Mouse (Mus musculus) left cerebral cortex, postnatal 10 days (tissue): ENCODE data around the gene Pxt1. TPM values are rescaled to one million over a fixed set of nuclear protein-coding genes. Genes with fewer than 3 reads are reported as not detected.

ENCODE experiments used
- DNase-seq, 2 experiments: peaks; one replicate each; pipeline ENCODE4 v3.0.0; 2021 to 2022; ENCODE audit warnings: low spot score in 2 of 2, mixed read lengths in 1 of 2; ENCODE audit errors: extremely low spot score in 1 of 2
- intact Hi-C: fragments of 180-260 bp; cut with DNase I; formaldehyde crosslinking; loops from one replicate; pipeline ENCODE4 v1.15.1; 2025
- total RNA-seq, 2 experiments: library from RNA; stranded (reverse); gene quantifications; 2 replicates each; pipeline ENCODE4 v1.2.3; 2021

The Pxt1 gene
- total RNA-seq, 2 experiments from 2014 or later: not detected

GRCm38 (mm10) chr17:28896095-28896780, 47.4 kb downstream of the Pxt1 start:
- intact Hi-C loops: no loop called here

DNA sequence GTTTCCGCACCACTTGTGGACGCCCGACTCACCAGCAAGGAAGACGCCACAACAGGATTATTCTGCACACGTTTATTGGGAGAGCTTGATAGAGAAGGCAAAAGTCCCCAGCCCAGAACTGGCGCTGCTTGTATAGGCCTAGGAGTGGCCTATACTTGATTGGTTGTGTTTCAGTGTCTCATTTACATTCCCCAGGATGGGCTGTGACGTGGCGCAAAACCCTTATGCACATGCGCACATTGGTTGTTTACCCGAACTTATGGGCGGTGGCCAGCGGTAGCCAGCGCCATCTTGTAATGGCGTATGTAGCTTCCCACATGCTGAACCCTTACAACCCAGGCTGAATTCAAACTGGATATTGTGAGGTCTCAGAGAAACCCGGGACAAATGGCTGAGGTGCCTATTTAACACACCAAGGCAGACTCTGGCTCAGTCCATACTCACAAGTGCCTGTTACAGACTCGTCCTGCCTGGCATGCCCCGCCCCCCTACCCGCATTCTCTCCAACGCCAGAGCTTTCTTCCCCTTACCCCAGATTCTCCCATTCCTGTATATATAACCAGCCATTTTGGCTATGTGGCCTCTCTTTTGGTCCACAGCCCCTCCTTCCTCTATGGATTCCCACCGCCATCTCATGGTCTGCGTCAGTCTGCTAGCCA, 48.3 kb downstream of the Pxt1 start:
- intact Hi-C loops: no loop called here
- DNase-seq: no peak

More at GRCm38 (mm10) chr17:28896095-28896780, 47.4 kb downstream of the Pxt1 start:
- no peak for DNase-seq

DNA sequence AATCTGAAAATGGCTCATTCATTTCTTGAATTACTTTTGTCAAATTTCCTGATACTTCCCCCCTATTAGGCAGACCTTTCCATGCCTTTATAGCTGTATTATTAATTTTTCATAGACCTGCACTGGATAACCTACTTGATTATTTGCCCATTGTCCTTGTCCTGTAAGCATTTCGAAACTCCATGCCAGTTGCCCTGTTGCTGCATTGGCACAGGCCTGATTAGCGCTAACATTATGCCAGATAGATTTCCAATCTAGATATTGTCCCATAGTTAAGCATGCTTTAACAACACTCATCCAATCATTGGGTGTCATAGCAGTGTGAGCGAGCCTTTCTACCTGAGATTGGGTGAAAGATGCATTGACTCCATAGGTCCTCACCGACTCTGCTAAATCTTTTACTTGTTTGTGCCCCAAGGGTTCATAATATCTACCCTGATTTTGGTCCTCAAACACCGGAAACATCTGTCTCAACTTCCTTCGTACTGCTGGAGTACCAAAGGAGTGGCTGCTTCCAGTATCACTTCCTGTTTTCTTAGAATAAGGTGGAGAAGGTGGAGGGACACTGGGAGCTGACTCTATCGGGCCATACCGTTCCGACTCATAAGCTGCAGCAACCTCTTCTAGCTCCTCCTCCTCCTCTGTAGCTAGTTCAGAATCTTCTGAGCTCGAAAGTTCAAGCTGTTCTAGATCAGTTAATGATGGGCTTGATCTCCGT, 49.4 kb downstream of the Pxt1 start:
- intact Hi-C loops: no loop called here
- DNase-seq: no peak

DNA sequence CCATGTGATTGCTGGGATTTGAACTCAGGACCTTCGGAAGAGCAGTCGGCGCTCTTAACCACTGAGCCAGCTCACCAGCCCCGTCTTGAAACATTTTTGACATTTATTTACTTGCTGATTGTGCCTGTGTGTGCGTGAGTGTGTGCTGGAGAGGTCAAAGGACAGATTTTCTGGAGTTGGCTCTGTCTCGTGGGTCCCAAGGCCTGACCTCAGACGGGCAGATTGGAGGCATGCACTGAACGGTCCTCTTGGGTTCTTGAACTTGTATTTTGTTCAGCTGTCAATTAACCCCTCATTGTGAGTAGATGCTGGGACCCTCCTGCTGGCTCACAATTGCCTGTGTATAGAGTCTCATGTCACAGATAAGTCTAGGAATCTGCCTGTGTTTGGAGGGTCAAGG, 57.4 kb downstream of the Pxt1 start:
- no peak for DNase-seq
- intact Hi-C loops: no loop called here

GRCm38 (mm10) chr17:28885231-28885630, 58.4 kb downstream of the Pxt1 start:
- intact Hi-C loops: no loop called here

More at GRCm38 (mm10) chr17:28885231-28885630, 58.4 kb downstream of the Pxt1 start:
- DNase-seq: no peak

Other genes starting within 250 kb of the Pxt1 start
- gene AC170998.1, start 217.8 kb downstream of the Pxt1 start, total RNA-seq: 1 to 10 TPM; 2.9 to 4.4 TPM
- under 1 TPM; 0.66 to 0.75 TPM for gene Mapk13, start 174.5 kb downstream of the Pxt1 start, total RNA-seq
- 10 to 100 TPM; 44.5 to 55.7 TPM for gene Brpf3, start 142.8 kb downstream of the Pxt1 start, total RNA-seq
- under 1 TPM; 0.53 to 0.60 TPM for gene Pnpla1, start 85.4 kb downstream of the Pxt1 start, total RNA-seq
- gene 4930539E08Rik, start 28.5 kb downstream of the Pxt1 start, total RNA-seq: 10 to 100 TPM; 10.9 to 13.5 TPM
- gene Kctd20, start 8.1 kb upstream of the Pxt1 start, total RNA-seq: 10 to 100 TPM; 81.7 to 83.4 TPM
- gene Stk38, start 64.2 kb upstream of the Pxt1 start, total RNA-seq: 10 to 100 TPM; 54.9 to 60.3 TPM
- gene Srsf3, start 88.8 kb upstream of the Pxt1 start, total RNA-seq: 100 to 1,000 TPM; 148 to 157 TPM
- gene Cdkn1a, start 147.1 kb upstream of the Pxt1 start, total RNA-seq: 10 to 100 TPM; 34.2 to 40.4 TPM
- under 1 TPM in 1 of 2 experiments, not detected in 1; 0.15 TPM for gene Rab44, start 170.3 kb upstream of the Pxt1 start, total RNA-seq